Mouse (Mus musculus): ENCODE measurements at regions not wholly inside any gene's neighbourhood (a gene's known extent, or its start where the extent isn't known, plus 50 kb on each side); places are given as distances from the start of the nearest gene placed in this dataset.

- no peaks in the 10 kb centered on the region for H3K27me3 ChIP-seq (ENCODE audit: control insufficient read depth, insufficient read depth, low read length)
- H3K9ac ChIP-seq (replicated peaks; ENCODE audit: low read depth, low read length): no peak overlapping the region
- H3K4me1 ChIP-seq (ENCODE audit: control insufficient read depth, insufficient read depth, low read length): 0 out of 2 replicates have a peak, but pooled peaks cover 3% of the 10 kb centered on the region
- no peak overlapping the region for H3K4me2 ChIP-seq (replicated peaks; ENCODE audit: low read depth, low read length)
- no peaks in the 10 kb centered on the region for H3K9me3 ChIP-seq (ENCODE audit: control insufficient read depth, low read depth, low read length)
- ATAC-seq (ENCODE audit: insufficient number of reproducible peaks, insufficient read depth, low FRiP score, low read depth): no peak
- no peaks in the 10 kb centered on the region for H3K36me3 ChIP-seq (ENCODE audit: control insufficient read depth, insufficient read depth, low read length)
- no peak overlapping the region for H3K4me3 ChIP-seq (ENCODE audit: low read depth, low read length)
- WGBS: 39% methylated on average over 5 of the region's 5 CpGs
- H3K27ac ChIP-seq (ENCODE audit: low read length): no peak overlapping the region
Observed at GRCm38 (mm10) chr6:100055980-100056379, 231.3 kb downstream of the Rybp start.

GRCm38 (mm10) chr6:100052955-100053795, 234.1 kb downstream of the Rybp start:
- no peak overlapping the region for H3K4me2 ChIP-seq (replicated peaks; ENCODE audit: low read depth, low read length)
- no peaks in the 10 kb centered on the region for H3K9me3 ChIP-seq (ENCODE audit: control insufficient read depth, low read depth, low read length)
- H3K27me3 ChIP-seq (ENCODE audit: control insufficient read depth, insufficient read depth, low read length): no peaks in the 10 kb centered on the region
- 42% methylated on average over 8 of the region's 8 CpGs for WGBS
- no peak overlapping the region for H3K27ac ChIP-seq (ENCODE audit: low read length)
- no peak overlapping the region for H3K4me3 ChIP-seq (ENCODE audit: low read depth, low read length)
- H3K36me3 ChIP-seq (ENCODE audit: control insufficient read depth, insufficient read depth, low read length): no peaks in the 10 kb centered on the region
- no peak for ATAC-seq (ENCODE audit: insufficient number of reproducible peaks, insufficient read depth, low FRiP score, low read depth)
- H3K9ac ChIP-seq (replicated peaks; ENCODE audit: low read depth, low read length): no peak overlapping the region
- 0 out of 2 replicates have a peak, but pooled peaks cover 3% of the 10 kb centered on the region for H3K4me1 ChIP-seq (ENCODE audit: control insufficient read depth, insufficient read depth, low read length)

DNA sequence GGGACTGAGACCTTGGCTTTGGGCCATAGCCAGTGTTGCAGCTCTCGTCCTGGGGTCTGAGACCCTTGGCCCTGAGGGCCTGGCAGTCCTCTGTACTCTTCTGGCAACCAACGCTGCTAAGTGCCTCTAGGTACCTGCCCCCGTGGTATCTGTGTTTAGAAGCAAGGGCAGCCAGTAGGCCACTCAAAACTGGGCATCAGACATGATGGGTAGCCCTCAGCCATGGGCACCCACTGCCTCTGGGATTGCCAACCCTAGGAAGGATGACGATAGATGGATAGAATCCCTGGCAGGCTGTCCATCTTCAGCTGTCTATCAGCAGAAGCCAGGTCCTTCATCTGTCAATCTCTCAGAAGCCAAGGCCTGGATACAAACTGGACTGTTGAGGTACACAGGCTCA, 234.9 kb downstream of the Rybp start:
- WGBS: 89% methylated on average over 4 of the region's 4 CpGs
- no peak overlapping the region for H3K27ac ChIP-seq (ENCODE audit: low read length)
- H3K36me3 ChIP-seq (ENCODE audit: control insufficient read depth, insufficient read depth, low read length): no peaks in the 10 kb centered on the region
- no peak overlapping the region for H3K4me3 ChIP-seq (ENCODE audit: low read depth, low read length)
- ATAC-seq (ENCODE audit: insufficient number of reproducible peaks, insufficient read depth, low FRiP score, low read depth): no peak
- no peak overlapping the region for H3K9ac ChIP-seq (replicated peaks; ENCODE audit: low read depth, low read length)
- 0 out of 2 replicates have a peak, but pooled peaks cover 3% of the 10 kb centered on the region for H3K4me1 ChIP-seq (ENCODE audit: control insufficient read depth, insufficient read depth, low read length)
- no peak overlapping the region for H3K4me2 ChIP-seq (replicated peaks; ENCODE audit: low read depth, low read length)
- no peaks in the 10 kb centered on the region for H3K27me3 ChIP-seq (ENCODE audit: control insufficient read depth, insufficient read depth, low read length)
- H3K9me3 ChIP-seq (ENCODE audit: control insufficient read depth, low read depth, low read length): no peaks in the 10 kb centered on the region

DNA sequence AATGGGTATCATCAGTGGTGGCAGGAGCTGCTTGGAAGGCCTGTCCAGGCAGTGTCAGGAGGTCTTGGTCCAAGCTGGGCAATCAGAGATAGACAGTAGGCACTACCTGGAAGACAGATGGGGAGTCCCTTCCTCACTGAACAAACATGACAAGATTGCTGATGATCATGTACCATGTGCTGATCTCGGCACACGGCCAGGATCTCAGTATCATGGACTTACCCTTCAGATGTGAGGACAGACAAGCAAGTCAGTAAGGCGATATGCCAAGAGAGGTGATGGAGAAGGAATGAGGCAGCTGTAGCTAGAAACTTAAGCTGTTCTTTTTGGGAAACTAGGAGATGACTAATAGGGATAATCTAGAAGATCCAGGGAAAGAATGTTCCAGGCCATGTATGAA, 238.2 kb downstream of the Rybp start:
- Histone ChIP-seq H3K36me3 (ENCODE audit: control insufficient read depth, insufficient read depth, low read length) (no peaks in the 10 kb centered on the region), H3K4me1 (ENCODE audit: control insufficient read depth, insufficient read depth, low read length) (peaks cover 13% of the 10 kb centered on the region; the same call in 1 of the 2 replicates), H3K27me3 (ENCODE audit: control insufficient read depth, insufficient read depth, low read length) (no peaks in the 10 kb centered on the region), H3K9me3 (ENCODE audit: control insufficient read depth, low read depth, low read length) (no peaks in the 10 kb centered on the region), H3K9ac (replicated peaks; ENCODE audit: low read depth, low read length) (no peak overlapping the region), H3K27ac (ENCODE audit: low read length) (no peak overlapping the region), H3K4me2 (replicated peaks; ENCODE audit: low read depth, low read length) (no peak overlapping the region), H3K4me3 (ENCODE audit: low read depth, low read length) (no peak overlapping the region)
- WGBS: 87% methylated on average over 3 of the region's 3 CpGs
- no peak for ATAC-seq (ENCODE audit: insufficient number of reproducible peaks, insufficient read depth, low FRiP score, low read depth)

- H3K27ac ChIP-seq (ENCODE audit: low read length): no peak overlapping the region
- no peak for ATAC-seq (ENCODE audit: insufficient number of reproducible peaks, insufficient read depth, low FRiP score, low read depth)
- H3K4me2 ChIP-seq (replicated peaks; ENCODE audit: low read depth, low read length): no peak overlapping the region
- no peaks in the 10 kb centered on the region for H3K27me3 ChIP-seq (ENCODE audit: control insufficient read depth, insufficient read depth, low read length)
- no peaks in the 10 kb centered on the region for H3K36me3 ChIP-seq (ENCODE audit: control insufficient read depth, insufficient read depth, low read length)
- H3K4me1 ChIP-seq (ENCODE audit: control insufficient read depth, insufficient read depth, low read length): peaks cover 10% of the 10 kb centered on the region; the same call in 1 of the 2 replicates
- no peaks in the 10 kb centered on the region for H3K9me3 ChIP-seq (ENCODE audit: control insufficient read depth, low read depth, low read length)
- 18% methylated on average over 12 of the region's 12 CpGs for WGBS
- H3K9ac ChIP-seq (replicated peaks; ENCODE audit: low read depth, low read length): no peak overlapping the region
- no peak overlapping the region for H3K4me3 ChIP-seq (ENCODE audit: low read depth, low read length)
Observed at GRCm38 (mm10) chr6:100046186-100046990, 240.9 kb downstream of the Rybp start.

DNA sequence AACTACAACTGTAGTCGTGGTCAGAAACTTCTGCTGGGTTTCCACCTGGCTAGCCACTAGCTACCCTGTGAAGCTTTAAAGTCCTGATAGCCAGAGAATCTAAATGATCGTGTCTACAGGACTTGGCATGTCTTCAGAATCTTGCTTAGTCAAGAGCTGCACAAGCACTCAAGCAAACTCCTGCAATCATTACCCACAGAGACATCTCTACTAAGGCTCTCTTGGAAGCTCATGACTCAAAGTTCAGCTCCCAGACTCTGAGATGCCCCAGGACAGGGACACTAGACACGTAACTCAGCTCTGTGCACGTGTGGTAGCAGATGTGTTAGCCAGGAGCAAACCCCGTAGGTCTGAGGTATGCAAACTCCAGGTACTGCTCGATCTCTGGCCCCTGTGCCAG, 242.2 kb downstream of the Rybp start:
- H3K9ac ChIP-seq (replicated peaks; ENCODE audit: low read depth, low read length): no peak overlapping the region
- H3K27ac ChIP-seq (ENCODE audit: low read length): no peak overlapping the region
- no peak for ATAC-seq (ENCODE audit: insufficient number of reproducible peaks, insufficient read depth, low FRiP score, low read depth)
- H3K36me3 ChIP-seq (ENCODE audit: control insufficient read depth, insufficient read depth, low read length): no peaks in the 10 kb centered on the region
- no peaks in the 10 kb centered on the region for H3K9me3 ChIP-seq (ENCODE audit: control insufficient read depth, low read depth, low read length)
- H3K27me3 ChIP-seq (ENCODE audit: control insufficient read depth, insufficient read depth, low read length): no peaks in the 10 kb centered on the region
- H3K4me3 ChIP-seq (ENCODE audit: low read depth, low read length): no peak overlapping the region
- peaks cover 10% of the 10 kb centered on the region; the same call in 1 of the 2 replicates for H3K4me1 ChIP-seq (ENCODE audit: control insufficient read depth, insufficient read depth, low read length)
- no peak overlapping the region for H3K4me2 ChIP-seq (replicated peaks; ENCODE audit: low read depth, low read length)
- 82% methylated on average over 6 of the region's 6 CpGs for WGBS

- no peak overlapping the region for H3K27ac ChIP-seq (ENCODE audit: low read length)
- H3K4me1 ChIP-seq (ENCODE audit: control insufficient read depth, insufficient read depth, low read length): peaks cover 5% of the 10 kb centered on the region; the same call in 1 of the 2 replicates
- WGBS: 47% methylated on average over 5 of the region's 5 CpGs
- H3K27me3 ChIP-seq (ENCODE audit: control insufficient read depth, insufficient read depth, low read length): no peaks in the 10 kb centered on the region
- H3K4me3 ChIP-seq (ENCODE audit: low read depth, low read length): no peak overlapping the region
- no peak for ATAC-seq (ENCODE audit: insufficient number of reproducible peaks, insufficient read depth, low FRiP score, low read depth)
- H3K36me3 ChIP-seq (ENCODE audit: control insufficient read depth, insufficient read depth, low read length): no peaks in the 10 kb centered on the region
- H3K9ac ChIP-seq (replicated peaks; ENCODE audit: low read depth, low read length): no peak overlapping the region
- H3K9me3 ChIP-seq (ENCODE audit: control insufficient read depth, low read depth, low read length): no peaks in the 10 kb centered on the region
- no peak overlapping the region for H3K4me2 ChIP-seq (replicated peaks; ENCODE audit: low read depth, low read length)
Observed at GRCm38 (mm10) chr6:100041161-100041560, 246.1 kb downstream of the Rybp start.

DNA sequence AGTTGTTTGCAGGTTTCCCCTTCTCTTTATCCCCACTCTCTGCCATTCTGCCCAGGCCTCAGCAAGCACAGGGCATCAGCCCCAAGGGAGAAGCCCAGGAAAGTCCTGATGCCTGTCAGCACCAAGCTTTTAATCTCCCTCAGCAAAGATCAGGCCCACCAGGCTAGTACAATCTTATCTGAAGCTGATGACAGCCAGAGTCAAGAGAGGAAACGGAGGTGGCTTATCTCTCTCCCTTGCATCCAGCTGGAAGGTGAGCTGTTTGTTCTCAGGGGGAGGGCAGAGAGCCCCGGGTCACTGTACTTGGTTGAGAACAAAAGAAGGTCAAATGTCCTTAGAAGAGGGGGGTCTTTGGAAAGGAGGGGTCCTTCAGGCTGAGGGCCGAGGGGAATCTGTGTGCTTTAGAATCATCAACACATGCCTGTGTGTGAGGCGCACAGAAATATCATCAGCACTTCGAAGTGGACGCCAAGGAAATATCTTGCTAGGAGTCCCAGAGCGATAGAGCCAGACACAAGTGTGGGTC, 246.8 kb downstream of the Rybp start:
- no peak overlapping the region for H3K4me3 ChIP-seq (ENCODE audit: low read depth, low read length)
- H3K27ac ChIP-seq (ENCODE audit: low read length): no peak overlapping the region
- no peak for ATAC-seq (ENCODE audit: insufficient number of reproducible peaks, insufficient read depth, low FRiP score, low read depth)
- H3K4me2 ChIP-seq (replicated peaks; ENCODE audit: low read depth, low read length): no peak overlapping the region
- H3K27me3 ChIP-seq (ENCODE audit: control insufficient read depth, insufficient read depth, low read length): no peaks in the 10 kb centered on the region
- H3K9me3 ChIP-seq (ENCODE audit: control insufficient read depth, low read depth, low read length): no peaks in the 10 kb centered on the region
- no peaks in the 10 kb centered on the region for H3K36me3 ChIP-seq (ENCODE audit: control insufficient read depth, insufficient read depth, low read length)
- WGBS: 33% methylated on average over 7 of the region's 7 CpGs
- H3K4me1 ChIP-seq (ENCODE audit: control insufficient read depth, insufficient read depth, low read length): no peaks in the 10 kb centered on the region
- H3K9ac ChIP-seq (replicated peaks; ENCODE audit: low read depth, low read length): no peak overlapping the region
